Mouse (Mus musculus) cerebellum, adult 2 months (tissue): ENCODE measurements around the gene Pitx1. TPM values are rescaled to one million over a fixed set of nuclear protein-coding genes. Genes with fewer than 3 reads are reported as not detected.
A peak's percentile ranks its signal among the peaks of the same experiment; 100 is the strongest.

Experiments used
- DNase-seq, 2 experiments: peaks; one replicate each; pipeline ENCODE4 v3.0.0; 2021
- H3K27ac ChIP-seq: fragments of 200-500 bp; 2 replicates; pipeline ENCODE4 v1.5.1; 2012; ENCODE audit warnings: low read length, control low read depth, inconsistent platforms; ENCODE audit not compliant: insufficient read depth
- H3K27me3 ChIP-seq: fragments of 200-500 bp; 2 replicates; pipeline ENCODE4 v1.6.1; 2012; ENCODE audit warnings: inconsistent platforms, mild to moderate bottlenecking, low read length, moderate library complexity; ENCODE audit not compliant: control insufficient read depth, insufficient read depth
- H3K4me1 ChIP-seq: fragments of 200-500 bp; 2 replicates; pipeline ENCODE4 v1.6.1; 2011; ENCODE audit warnings: low read length; ENCODE audit not compliant: control insufficient read depth, insufficient read depth
- H3K4me3 ChIP-seq: fragments of 200-500 bp; replicated peaks from 2 replicates; pipeline ENCODE3; 2011; ENCODE audit warnings: mild to moderate bottlenecking, low read depth, low read length, control low read depth; ENCODE audit not compliant: insufficient read depth
- CTCF ChIP-seq: fragments of 200-500 bp; IDR thresholded peaks from 2 replicates; pipeline ENCODE4 v1.5.1; 2011; ENCODE audit warnings: low read depth, mild to moderate bottlenecking, control low read depth, low read length, moderate library complexity, borderline replicate concordance; ENCODE audit not compliant: insufficient read depth
- POLR2A ChIP-seq: fragments of 200-500 bp; IDR thresholded peaks from 2 replicates; pipeline ENCODE4 v1.6.1; 2011; ENCODE audit warnings: low read length, control low read depth, borderline replicate concordance; ENCODE audit not compliant: insufficient read depth
- WGBS: fragments of 180-500 bp; shearing (Covaris S2); methylation state at CpG from one replicate; pipeline ENCODE4 v1.1.7; 2018; 5-methylcytosine and 5-hydroxymethylcytosine counted together
- polyA plus RNA-seq: library from polyadenylated mRNA; depleted of rRNA; stranded (reverse); fragments of >200 nt; gene quantifications from 2 replicates; pipeline ENCODE4 v1.2.3, GENCODE M21; 2012

Pitx1 gene
- polyA plus RNA-seq, 1 experiment: 0.03 TPM

- WGBS: 2% methylated on average over 33 of the region's 33 CpGs
- TF ChIP-seq POLR2A (no peak), CTCF (no peak)
- peaks cover 25% of the 10 kb centered on the region for H3K27me3 ChIP-seq
- H3K27ac ChIP-seq: no peak overlapping the region
- DNase-seq: peak in 1 of 2 experiments; percentile 25
- no peak overlapping the region for H3K4me3 ChIP-seq
- H3K4me1 ChIP-seq: no peaks in the 10 kb centered on the region
Observed at GRCm38 (mm10) chr13:55835548-55836097, 369 bp downstream of the Pitx1 start.

GRCm38 (mm10) chr13:55834667-55835066 is 1.3 kb downstream of the Pitx1 start:
- TF ChIP-seq CTCF: no peak
- TF ChIP-seq POLR2A: no peak
- 9% methylated on average over 5 of the region's 5 CpGs for WGBS
- Histone ChIP-seq H3K27ac (no peak overlapping the region), H3K27me3 (peaks cover 28% of the 10 kb centered on the region), H3K4me3 (no peak overlapping the region), H3K4me1 (no peaks in the 10 kb centered on the region)
- no peak for DNase-seq

GRCm38 (mm10) chr13:55833921-55834320 is 2.1 kb downstream of the Pitx1 start:
- no peaks in the 10 kb centered on the region for H3K4me1 ChIP-seq
- DNase-seq: no peak
- no peak overlapping the region for H3K27ac ChIP-seq
- TF ChIP-seq CTCF: no peak
- no peak for TF ChIP-seq POLR2A
- H3K27me3 ChIP-seq: peaks cover 28% of the 10 kb centered on the region
- 4% methylated on average over 7 of the region's 7 CpGs for WGBS
- no peak overlapping the region for H3K4me3 ChIP-seq

GRCm38 (mm10) chr13:55832602-55833001 is 3.4 kb downstream of the Pitx1 start:
- Histone ChIP-seq H3K4me3 (no peak overlapping the region), H3K4me1 (no peaks in the 10 kb centered on the region), H3K27me3 (peaks cover 35% of the 10 kb centered on the region), H3K27ac (no peak overlapping the region)
- no peak for TF ChIP-seq CTCF
- TF ChIP-seq POLR2A: no peak
- no peak for DNase-seq
- WGBS: 32% methylated on average over 1 of the region's 1 CpGs

GRCm38 (mm10) chr13:55831722-55832160 is 4.3 kb downstream of the Pitx1 start:
- Histone ChIP-seq H3K27me3 (peaks cover 35% of the 10 kb centered on the region), H3K4me3 (no peak overlapping the region), H3K4me1 (no peaks in the 10 kb centered on the region), H3K27ac (no peak overlapping the region)
- no peak for DNase-seq
- TF ChIP-seq POLR2A: no peak
- WGBS: 3% methylated on average over 25 of the region's 25 CpGs

GRCm38 (mm10) chr13:55830833-55831721 is 4.9 kb downstream of the Pitx1 start:
- Histone ChIP-seq H3K27me3 (peaks cover 33% of the 10 kb centered on the region), H3K27ac (no peak overlapping the region), H3K4me3 (no peak overlapping the region), H3K4me1 (no peaks in the 10 kb centered on the region)
- no peak for DNase-seq
- 3% methylated on average over 55 of the region's 82 CpGs for WGBS
- TF ChIP-seq CTCF: no peak
- TF ChIP-seq POLR2A: no peak

GRCm38 (mm10) chr13:55830081-55830832 is 5.7 kb downstream of the Pitx1 start:
- peaks cover 27% of the 10 kb centered on the region for H3K27me3 ChIP-seq

More at GRCm38 (mm10) chr13:55830081-55830832, 5.7 kb downstream of the Pitx1 start:
- TF ChIP-seq POLR2A: no peak
- TF ChIP-seq CTCF: no peak
- H3K4me3 ChIP-seq: no peak overlapping the region
- WGBS: 1% methylated on average over 48 of the region's 48 CpGs
- peak in 1 of 2 experiments; percentile 28 for DNase-seq
- no peaks in the 10 kb centered on the region for H3K4me1 ChIP-seq
- no peak overlapping the region for H3K27ac ChIP-seq
